Mouse (Mus musculus): ENCODE measurements around the gene Gm44502. TPM values are rescaled to one million over a fixed set of nuclear protein-coding genes. Genes with fewer than 3 reads are reported as not detected.
"Not testable (repeated sequence)": the region's sequence is repeated elsewhere in the genome, so short reads cannot be mapped to it uniquely, and the experiment has no call there.

The Gm44502 gene
- polyA plus RNA-seq, 1 experiment from 2014 or later = not detected

DNA sequence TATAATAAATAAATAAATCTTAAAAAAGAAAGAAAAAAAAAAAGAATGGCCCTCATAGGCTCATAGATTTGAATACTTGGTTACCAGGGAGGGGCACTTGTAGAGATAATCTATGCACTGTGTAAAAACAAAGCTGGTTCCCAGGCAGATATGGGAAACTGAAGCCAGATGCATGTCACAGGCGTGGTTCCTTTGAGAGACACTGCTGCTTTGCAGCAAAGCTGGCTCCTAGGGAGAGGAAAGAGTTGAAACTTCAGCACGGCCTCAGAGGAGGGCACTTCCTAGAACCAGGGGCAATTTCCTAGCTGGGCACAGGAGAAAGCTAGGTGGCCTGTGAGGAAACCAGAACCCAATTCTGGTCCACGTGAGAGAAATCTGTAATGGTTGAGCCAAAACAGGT lies 4.6 kb upstream of the Gm44502 start:
- WGBS = 70% methylated on average over 3 of the region's 3 CpGs
- H3K36me3 ChIP-seq (ENCODE audit: control insufficient read depth, insufficient read depth, low read length) = no peaks in the 10 kb centered on the region

GRCm38 (mm10) chr15:89432946-89433345 lies 3.5 kb upstream of the Gm44502 start:
- no peak for ATAC-seq (ENCODE audit: insufficient number of reproducible peaks, insufficient read depth, low FRiP score, low read depth)
- no peak overlapping the region for H3K27ac ChIP-seq (ENCODE audit: low read length)
- H3K9ac ChIP-seq (replicated peaks; ENCODE audit: low read depth, low read length) = no peak overlapping the region
- no peaks in the 10 kb centered on the region for H3K27me3 ChIP-seq (ENCODE audit: control insufficient read depth, insufficient read depth, low read length)
- H3K4me1 ChIP-seq (ENCODE audit: control insufficient read depth, insufficient read depth, low read length) = no peaks in the 10 kb centered on the region
- no peaks in the 10 kb centered on the region for H3K9me3 ChIP-seq (ENCODE audit: control insufficient read depth, low read depth, low read length)
- no peak overlapping the region for H3K4me2 ChIP-seq (replicated peaks; ENCODE audit: low read depth, low read length)
- H3K36me3 ChIP-seq (ENCODE audit: control insufficient read depth, insufficient read depth, low read length) = no peaks in the 10 kb centered on the region
- no peak overlapping the region for H3K4me3 ChIP-seq (ENCODE audit: low read depth, low read length)
- 72% methylated on average over 4 of the region's 4 CpGs for WGBS

More for the DNA sequence above, 4.6 kb upstream of the Gm44502 start:
- Histone ChIP-seq H3K27me3 (ENCODE audit: control insufficient read depth, insufficient read depth, low read length) (no peaks in the 10 kb centered on the region), H3K4me2 (replicated peaks; ENCODE audit: low read depth, low read length) (no peak overlapping the region), H3K4me3 (ENCODE audit: low read depth, low read length) (no peak overlapping the region), H3K9ac (replicated peaks; ENCODE audit: low read depth, low read length) (no peak overlapping the region), H3K4me1 (ENCODE audit: control insufficient read depth, insufficient read depth, low read length) (no peaks in the 10 kb centered on the region), H3K9me3 (ENCODE audit: control insufficient read depth, low read depth, low read length) (no peaks in the 10 kb centered on the region), H3K27ac (ENCODE audit: low read length) (no peak overlapping the region)
- no peak for ATAC-seq (ENCODE audit: insufficient number of reproducible peaks, insufficient read depth, low FRiP score, low read depth)

DNA sequence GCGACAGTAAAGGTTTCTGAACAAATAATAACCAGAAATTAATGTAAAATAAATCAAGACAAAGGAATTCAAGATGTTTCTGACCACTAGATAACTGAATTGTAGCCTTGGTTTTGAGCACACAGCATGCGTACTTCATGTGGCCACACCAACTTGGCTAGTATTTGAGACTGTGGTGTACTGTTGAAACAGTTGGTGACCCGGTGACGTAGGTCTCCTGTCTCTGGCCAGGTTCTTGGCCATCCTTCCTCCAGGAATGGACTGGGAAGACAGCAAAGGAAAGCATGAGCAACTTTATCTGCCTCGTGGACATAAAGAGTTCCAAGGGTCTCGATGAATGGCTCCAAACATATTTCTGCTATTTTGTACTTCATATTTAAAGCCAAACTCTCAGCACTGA lies 2.3 kb upstream of the Gm44502 start:
- Histone ChIP-seq H3K4me1 (ENCODE audit: control insufficient read depth, insufficient read depth, low read length) (no peaks in the 10 kb centered on the region), H3K4me2 (replicated peaks; ENCODE audit: low read depth, low read length) (no peak overlapping the region), H3K9me3 (ENCODE audit: control insufficient read depth, low read depth, low read length) (no peaks in the 10 kb centered on the region), H3K36me3 (ENCODE audit: control insufficient read depth, insufficient read depth, low read length) (peaks cover 9% of the 10 kb centered on the region; the same call in 1 of the 2 replicates), H3K27ac (ENCODE audit: low read length) (no peak overlapping the region), H3K27me3 (ENCODE audit: control insufficient read depth, insufficient read depth, low read length) (no peaks in the 10 kb centered on the region), H3K9ac (replicated peaks; ENCODE audit: low read depth, low read length) (no peak overlapping the region), H3K4me3 (ENCODE audit: low read depth, low read length) (no peak overlapping the region)
- ATAC-seq (ENCODE audit: insufficient number of reproducible peaks, insufficient read depth, low FRiP score, low read depth) = no peak
- 93% methylated on average over 6 of the region's 6 CpGs for WGBS

DNA sequence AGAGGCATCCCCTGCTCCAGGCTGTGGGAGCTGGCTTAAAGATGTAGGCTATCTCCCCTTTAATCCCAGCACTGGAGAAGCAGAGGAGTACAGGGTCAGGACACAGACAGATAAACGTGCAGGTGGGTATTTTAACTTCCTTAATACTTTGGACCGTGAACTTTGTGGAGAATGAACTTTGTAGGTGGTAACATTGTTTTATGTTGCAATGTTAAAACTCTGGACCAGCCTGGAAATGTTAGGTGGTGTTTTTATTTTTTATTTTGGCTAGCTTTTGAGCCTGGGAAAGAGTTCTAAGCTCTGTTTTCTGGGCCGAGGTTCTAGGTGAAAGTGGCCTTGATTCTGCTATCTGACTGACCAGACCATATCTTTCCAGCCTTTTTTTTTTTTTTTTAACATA lies 1.8 kb upstream of the Gm44502 start:
- Histone ChIP-seq H3K4me2 (replicated peaks; ENCODE audit: low read depth, low read length) (no peak overlapping the region), H3K9ac (replicated peaks; ENCODE audit: low read depth, low read length) (no peak overlapping the region), H3K4me3 (ENCODE audit: low read depth, low read length) (no peak overlapping the region), H3K36me3 (ENCODE audit: control insufficient read depth, insufficient read depth, low read length) (peaks cover 15% of the 10 kb centered on the region), H3K9me3 (ENCODE audit: control insufficient read depth, low read depth, low read length) (no peaks in the 10 kb centered on the region), H3K27ac (ENCODE audit: low read length) (no peak overlapping the region), H3K27me3 (ENCODE audit: control insufficient read depth, insufficient read depth, low read length) (no peaks in the 10 kb centered on the region), H3K4me1 (ENCODE audit: control insufficient read depth, insufficient read depth, low read length) (no peaks in the 10 kb centered on the region)
- WGBS = 92% methylated on average over 3 of the region's 3 CpGs
- no peak for ATAC-seq (ENCODE audit: insufficient number of reproducible peaks, insufficient read depth, low FRiP score, low read depth)

- H3K4me1 ChIP-seq (ENCODE audit: control insufficient read depth, insufficient read depth, low read length); H3K4me2 ChIP-seq (replicated peaks; ENCODE audit: low read depth, low read length); H3K4me3 ChIP-seq (ENCODE audit: low read depth, low read length); ATAC-seq (ENCODE audit: insufficient number of reproducible peaks, insufficient read depth, low FRiP score, low read depth); H3K27me3 ChIP-seq (ENCODE audit: control insufficient read depth, insufficient read depth, low read length); H3K27ac ChIP-seq (ENCODE audit: low read length); H3K9me3 ChIP-seq (ENCODE audit: control insufficient read depth, low read depth, low read length); H3K9ac ChIP-seq (replicated peaks; ENCODE audit: low read depth, low read length): not testable (repeated sequence)
- WGBS = 87% methylated on average over 7 of the region's 9 CpGs
- H3K36me3 ChIP-seq (ENCODE audit: control insufficient read depth, insufficient read depth, low read length) = peaks cover 15% of the 10 kb centered on the region
Observed at GRCm38 (mm10) chr15:89430771-89431170, 1.3 kb upstream of the Gm44502 start.

DNA sequence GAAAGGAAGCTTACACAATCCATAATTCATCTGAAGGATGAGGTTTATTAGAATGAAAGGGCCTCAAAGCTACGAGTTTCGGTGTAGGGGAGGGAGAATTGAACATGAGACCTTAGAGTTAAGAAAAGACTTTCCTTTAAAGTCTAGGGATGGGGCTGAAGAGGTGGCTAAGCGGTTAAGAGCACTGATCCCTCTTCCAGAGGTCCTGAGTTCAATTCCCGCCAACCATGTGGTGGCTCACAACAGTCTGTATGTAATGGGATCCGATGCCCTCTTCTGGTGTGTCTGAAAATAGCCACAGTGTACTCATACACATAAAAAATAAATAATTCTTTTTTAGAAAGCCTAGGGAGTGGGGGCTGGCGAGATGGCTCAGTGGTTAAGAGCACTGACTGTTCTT lies 845 bp upstream of the Gm44502 start:
- Histone ChIP-seq H3K4me3 (ENCODE audit: low read depth, low read length) (peak overlapping the region; percentile 78), H3K9me3 (ENCODE audit: control insufficient read depth, low read depth, low read length) (no peaks in the 10 kb centered on the region), H3K4me2 (replicated peaks; ENCODE audit: low read depth, low read length) (peak overlapping the region; percentile 85), H3K27ac (ENCODE audit: low read length) (peak overlapping the region; percentile 97), H3K9ac (replicated peaks; ENCODE audit: low read depth, low read length) (peak overlapping the region; percentile 52), H3K27me3 (ENCODE audit: control insufficient read depth, insufficient read depth, low read length) (no peaks in the 10 kb centered on the region), H3K4me1 (ENCODE audit: control insufficient read depth, insufficient read depth, low read length) (no peaks in the 10 kb centered on the region), H3K36me3 (ENCODE audit: control insufficient read depth, insufficient read depth, low read length) (peaks cover 15% of the 10 kb centered on the region)
- WGBS = 49% methylated on average over 6 of the region's 6 CpGs
- ATAC-seq (ENCODE audit: insufficient number of reproducible peaks, insufficient read depth, low FRiP score, low read depth) = no peak

- H3K27ac ChIP-seq (ENCODE audit: low read length) = peak overlapping the region; percentile 52; the same call in 1 of the 2 replicates
- peak; percentile 56; the same call in 1 of the 2 replicates for ATAC-seq (ENCODE audit: insufficient number of reproducible peaks, insufficient read depth, low FRiP score, low read depth)
- WGBS = 5% methylated on average over 19 of the region's 22 CpGs
Observed at GRCm38 (mm10) chr15:89428821-89429351, 610 bp downstream of the Gm44502 start.

GRCm38 (mm10) chr15:89428136-89428790 lies 1.2 kb downstream of the Gm44502 start:
- peaks cover 15% of the 10 kb centered on the region for H3K36me3 ChIP-seq (ENCODE audit: control insufficient read depth, insufficient read depth, low read length)
- H3K4me1 ChIP-seq (ENCODE audit: control insufficient read depth, insufficient read depth, low read length) = no peaks in the 10 kb centered on the region
- no peak overlapping the region for H3K9ac ChIP-seq (replicated peaks; ENCODE audit: low read depth, low read length)
- peak overlapping the region; percentile 85 for H3K4me2 ChIP-seq (replicated peaks; ENCODE audit: low read depth, low read length)
- WGBS = 83% methylated on average over 19 of the region's 19 CpGs
- no peaks in the 10 kb centered on the region for H3K9me3 ChIP-seq (ENCODE audit: control insufficient read depth, low read depth, low read length)
- H3K4me3 ChIP-seq (ENCODE audit: low read depth, low read length) = peak overlapping the region; percentile 78
- ATAC-seq (ENCODE audit: insufficient number of reproducible peaks, insufficient read depth, low FRiP score, low read depth) = no peak
- H3K27ac ChIP-seq (ENCODE audit: low read length) = no peak overlapping the region
- H3K27me3 ChIP-seq (ENCODE audit: control insufficient read depth, insufficient read depth, low read length) = no peaks in the 10 kb centered on the region

More at GRCm38 (mm10) chr15:89428821-89429351, 610 bp downstream of the Gm44502 start:
- H3K4me2 ChIP-seq (replicated peaks; ENCODE audit: low read depth, low read length) = peak overlapping the region; percentile 85
- H3K4me3 ChIP-seq (ENCODE audit: low read depth, low read length) = peak overlapping the region; percentile 78
- no peaks in the 10 kb centered on the region for H3K4me1 ChIP-seq (ENCODE audit: control insufficient read depth, insufficient read depth, low read length)
- no peaks in the 10 kb centered on the region for H3K9me3 ChIP-seq (ENCODE audit: control insufficient read depth, low read depth, low read length)
- H3K36me3 ChIP-seq (ENCODE audit: control insufficient read depth, insufficient read depth, low read length) = peaks cover 15% of the 10 kb centered on the region
- H3K27me3 ChIP-seq (ENCODE audit: control insufficient read depth, insufficient read depth, low read length) = no peaks in the 10 kb centered on the region
- H3K9ac ChIP-seq (replicated peaks; ENCODE audit: low read depth, low read length) = peak overlapping the region; percentile 57

Data from stomach, embryonic 14.5 days (tissue).